Mouse (Mus musculus) pancreas, adult 10 weeks (tissue): Measurements from ENCODE around the gene Prkacb. TPM values are rescaled to one million over a fixed set of nuclear protein-coding genes. Genes with fewer than 3 reads are reported as not detected.

ENCODE experiments used
- polyA plus RNA-seq: library from polyadenylated mRNA; stranded (reverse); fragments of 350-450 nt; fragmentation: Illumina TruSeq; extraction: RNeasy Lipid Tissue Mini Kit (QIAGEN cat#74804); gene quantifications from one replicate; pipeline ENCODE4 v1.2.3, GENCODE M21; 2015; ENCODE audit warnings: low read depth, low replicate concordance; ENCODE audit not compliant: insufficient read depth

The Prkacb gene
- polyA plus RNA-seq, result 12.1 TPM

DNA sequence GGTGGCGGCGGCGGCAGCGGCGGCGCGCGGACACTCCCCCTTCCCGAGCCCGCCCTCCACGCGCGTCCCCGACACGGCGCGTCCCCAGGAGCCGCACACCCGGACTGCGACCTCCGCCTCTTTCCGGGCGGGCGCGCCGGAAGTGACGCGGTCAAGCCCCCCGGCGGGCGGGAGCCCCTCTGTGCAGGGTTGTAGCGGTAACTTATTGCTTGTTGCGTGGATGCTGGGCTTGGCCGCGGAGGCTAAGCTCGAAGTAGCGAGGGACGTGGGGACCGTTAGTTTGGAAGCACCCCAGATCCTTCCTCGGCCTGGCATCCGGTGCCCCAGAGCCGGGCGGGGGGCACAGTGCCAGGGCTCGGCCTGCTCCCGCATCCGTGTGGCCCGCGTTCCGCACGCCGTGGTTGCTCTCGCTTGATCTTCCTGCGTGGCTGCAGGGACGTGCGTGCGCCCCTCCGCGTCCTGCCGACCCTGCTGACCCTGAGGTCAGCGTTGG is at the start of gene Prkacb:
TSS of gene Prkacb (minus strand) at position 90 of the 493 bp plus-strand sequence.

DNA sequence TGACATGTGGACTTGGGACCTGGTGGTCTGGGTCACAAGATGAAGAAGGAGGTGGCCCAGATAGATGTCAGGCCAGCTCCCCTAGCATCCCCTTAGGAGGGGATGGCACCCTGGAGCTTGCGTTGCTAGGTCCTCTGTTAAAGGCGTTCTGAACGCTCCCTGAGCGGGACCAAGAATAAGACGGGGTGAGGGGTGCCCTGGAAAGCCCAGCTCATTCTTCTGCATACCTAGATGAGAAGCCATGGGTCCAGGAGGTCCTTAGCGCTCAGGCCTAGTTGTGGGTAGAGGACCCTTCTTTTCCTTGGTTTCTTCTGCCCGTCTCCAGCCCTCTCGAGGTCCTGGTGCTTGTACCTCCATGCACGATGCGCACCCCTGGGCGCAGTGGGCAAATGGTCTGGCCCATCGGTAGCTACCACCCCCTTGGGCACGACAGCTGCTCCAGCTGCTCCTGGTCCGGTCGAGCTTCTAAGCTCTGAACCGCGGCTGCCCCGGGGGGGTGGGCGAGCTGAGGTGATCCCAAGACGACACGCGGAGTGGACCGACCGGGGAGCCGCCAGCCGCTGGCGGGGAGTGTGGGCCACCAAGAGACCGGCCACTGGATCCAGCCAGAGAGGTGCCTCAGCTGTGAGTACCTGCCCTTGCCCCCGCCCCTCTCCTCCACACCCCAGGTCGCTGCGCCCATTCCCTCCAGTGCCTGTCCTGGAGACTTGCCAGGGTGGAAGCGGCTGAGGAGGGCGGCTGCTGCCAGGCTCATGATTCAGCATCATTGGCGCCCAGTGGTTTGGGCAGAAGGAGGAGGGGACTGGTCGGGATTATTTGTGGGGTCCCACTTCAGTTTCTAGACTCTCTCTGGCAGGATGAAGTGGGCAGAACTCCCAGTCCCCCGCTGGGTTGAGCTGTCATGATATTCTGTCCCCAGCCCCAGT is 39.4 kb upstream of the Prkacb start, which contains the start of gene Ttll7:
TSS of gene Ttll7 (plus strand) at position 402 of the 926 bp plus-strand sequence.

DNA sequence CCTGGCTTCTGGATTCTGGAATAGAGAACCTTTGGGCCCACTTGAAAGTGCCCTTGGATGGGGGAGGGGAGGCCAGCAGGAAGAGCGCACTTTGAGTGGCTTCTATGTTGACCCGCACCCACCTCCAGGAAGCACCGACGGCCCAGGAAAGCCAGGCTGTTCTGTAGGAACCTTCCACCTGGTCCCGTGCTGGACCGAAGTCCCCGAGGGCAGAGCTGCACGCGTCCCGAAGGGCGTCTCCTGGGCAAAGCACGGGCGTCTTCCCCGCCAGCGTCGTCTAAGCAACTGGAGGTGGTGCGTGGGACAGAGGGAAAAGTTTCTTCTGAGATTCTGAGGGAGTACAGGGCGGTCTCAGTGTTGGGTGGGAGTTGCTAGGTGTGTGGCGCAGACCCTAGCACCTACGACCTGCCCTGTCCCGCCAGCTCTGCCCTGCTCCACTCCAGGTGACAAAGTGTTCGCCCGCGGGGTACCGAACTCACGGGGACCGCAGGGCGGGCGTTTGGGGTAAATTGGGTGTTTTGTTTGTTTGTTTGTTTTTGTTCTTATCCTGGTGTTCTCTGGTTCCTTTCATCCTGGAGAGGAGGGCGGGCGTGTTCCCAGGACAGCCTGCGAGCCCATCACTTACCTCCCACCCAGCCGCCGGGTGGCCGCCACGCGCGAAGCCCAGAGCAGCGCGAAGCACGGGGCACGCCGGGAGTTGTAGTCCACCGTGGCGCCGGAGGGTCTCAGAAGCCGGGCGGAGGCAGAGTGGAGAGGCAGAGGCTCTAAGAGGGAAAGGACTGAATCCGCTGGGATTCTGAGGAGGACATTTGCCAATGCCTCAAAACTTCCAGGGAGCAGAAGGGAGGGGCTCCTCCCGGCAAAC is 127.7 kb downstream of the Prkacb start, which contains the start of gene Samd13:
TSS of gene Samd13 (minus strand) at position 782 of the 865 bp plus-strand sequence.

Other genes starting within 250 kb of the Prkacb start
- 0.48 TPM for gene Uox, start 242.6 kb downstream of the Prkacb start, polyA plus RNA-seq
- not detected for gene Dnase2b, start 197.4 kb downstream of the Prkacb start, polyA plus RNA-seq
- gene 4930503B20Rik, start 161.7 kb downstream of the Prkacb start, polyA plus RNA-seq, result not detected
- gene Samd13, start 127.4 kb downstream of the Prkacb start, polyA plus RNA-seq, result not detected
- gene Ttll7, start 39.4 kb upstream of the Prkacb start, polyA plus RNA-seq, result 2.5 TPM